Mouse (Mus musculus): ENCODE results near the gene Tdgf1.

Gene Tdgf1

DNA sequence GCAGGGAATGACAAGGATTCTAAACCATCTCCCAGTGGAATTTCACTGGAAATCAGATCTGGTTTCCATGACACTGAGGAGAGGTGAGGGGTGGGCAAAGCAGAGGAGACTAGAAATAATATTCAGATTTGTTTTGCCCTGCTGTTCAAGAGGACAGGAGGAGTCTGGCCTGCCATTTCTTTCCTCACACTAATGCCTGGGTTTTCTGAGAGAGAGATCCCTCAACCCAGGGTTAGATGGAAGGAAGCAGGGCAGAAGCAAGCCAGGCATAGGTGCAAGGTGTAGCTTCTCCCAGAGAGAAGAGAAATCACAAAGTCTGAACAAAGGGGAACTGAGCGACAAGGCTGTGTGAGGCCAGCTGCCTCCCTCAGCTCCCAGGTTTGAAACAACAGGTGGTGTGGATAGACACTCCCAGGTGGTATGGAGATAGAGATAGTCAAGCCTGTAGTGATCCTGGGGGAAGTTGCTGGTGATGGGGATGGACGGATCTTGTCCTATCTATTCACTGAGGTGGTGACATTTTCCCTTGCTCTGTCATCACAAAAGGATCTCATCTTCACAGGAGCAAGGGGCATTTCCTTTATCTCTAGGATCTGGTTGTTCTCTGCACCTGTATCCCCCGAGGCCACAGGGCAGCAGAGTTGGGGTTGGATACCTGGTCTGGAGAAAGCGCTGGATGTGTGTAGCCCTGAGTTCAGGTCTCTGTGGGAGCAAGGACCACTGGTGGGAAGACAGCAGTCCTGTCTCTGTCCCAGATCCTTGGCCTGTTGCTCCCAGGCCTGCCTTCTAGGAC is 37.9 kb downstream of the Tdgf1 start:
- no peak for DNase-seq

DNA sequence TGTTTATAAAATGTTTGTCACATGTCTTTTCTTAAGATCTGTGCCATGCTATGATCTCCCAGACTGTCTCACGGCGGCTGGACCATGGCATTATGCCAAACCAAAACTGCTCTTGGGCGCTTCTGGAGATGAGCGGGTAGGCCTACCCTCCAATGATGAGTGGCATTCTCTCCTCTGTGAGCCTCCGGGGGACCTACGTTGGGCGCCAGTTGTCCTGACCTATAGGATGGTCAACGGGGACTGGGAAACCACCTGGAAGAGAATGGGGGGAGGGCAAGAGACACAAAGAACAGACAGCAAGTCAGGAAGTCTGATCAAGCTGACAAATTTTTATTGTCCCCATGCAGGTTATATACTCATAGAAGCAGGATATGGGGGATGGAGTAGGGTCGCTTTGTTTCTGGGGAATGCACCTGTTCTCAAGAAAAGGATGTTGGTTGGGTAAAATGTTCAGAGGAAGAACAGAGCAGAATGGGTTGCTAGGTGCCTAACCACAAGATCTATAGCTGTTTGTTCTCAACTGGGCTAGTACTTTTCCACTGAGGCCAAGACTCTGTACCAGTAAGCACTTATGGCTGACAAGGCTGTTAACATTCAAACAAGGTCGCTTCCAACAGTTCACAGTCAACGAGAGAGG is 38.6 kb downstream of the Tdgf1 start:
- no peak for DNase-seq

DNA sequence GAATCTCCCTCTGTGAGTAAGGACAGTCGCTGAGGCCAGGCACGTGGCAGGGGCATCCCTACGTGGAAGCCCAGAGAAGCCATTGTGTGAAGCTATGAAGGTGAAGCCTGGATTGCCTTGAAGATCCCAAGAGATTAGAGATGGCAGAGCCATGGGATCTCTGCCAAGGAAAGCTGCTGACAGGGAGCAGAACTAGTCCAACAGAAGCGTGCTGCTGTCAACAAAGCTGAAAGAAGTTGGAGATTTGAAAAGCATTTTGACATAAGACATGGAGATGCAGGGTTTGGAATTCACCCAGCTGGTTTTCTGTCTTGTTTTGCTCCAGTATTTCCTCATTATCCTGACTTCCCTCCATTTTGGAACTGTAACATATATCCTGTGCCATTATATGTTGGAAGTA is 43.7 kb downstream of the Tdgf1 start:
- no peak for DNase-seq

- no peak for DNase-seq
Measured at GRCm38 (mm10) chr9:110901204-110901603, 44.8 kb downstream of the Tdgf1 start.

DNA sequence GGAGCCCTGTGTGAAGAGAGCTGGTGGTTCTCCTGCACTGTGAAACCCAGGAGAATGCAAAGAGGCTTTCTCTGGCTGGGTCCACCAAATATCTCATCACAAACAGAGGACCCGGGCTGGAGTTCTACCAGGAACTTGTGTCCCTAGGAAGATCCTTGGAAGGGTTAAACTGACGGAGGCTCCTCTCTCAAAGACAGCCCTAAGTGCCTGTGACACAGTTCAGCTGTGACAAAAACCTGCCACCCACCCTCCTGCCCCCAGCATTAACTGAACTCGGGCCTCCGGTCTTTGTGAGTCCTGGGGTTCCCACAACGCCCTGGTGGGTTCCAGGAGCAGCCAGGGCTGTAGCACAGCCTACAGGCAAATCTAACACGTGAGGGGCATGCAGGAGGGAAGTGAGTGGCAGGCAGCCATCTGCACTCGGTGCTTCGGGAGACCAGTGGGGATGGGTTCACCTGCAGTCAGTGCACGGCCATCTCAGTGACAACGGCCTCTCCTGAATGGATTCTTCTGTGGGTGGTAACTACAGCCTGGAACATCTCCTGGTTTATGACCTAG is 46.4 kb downstream of the Tdgf1 start:
- DNase-seq: no peak

DNA sequence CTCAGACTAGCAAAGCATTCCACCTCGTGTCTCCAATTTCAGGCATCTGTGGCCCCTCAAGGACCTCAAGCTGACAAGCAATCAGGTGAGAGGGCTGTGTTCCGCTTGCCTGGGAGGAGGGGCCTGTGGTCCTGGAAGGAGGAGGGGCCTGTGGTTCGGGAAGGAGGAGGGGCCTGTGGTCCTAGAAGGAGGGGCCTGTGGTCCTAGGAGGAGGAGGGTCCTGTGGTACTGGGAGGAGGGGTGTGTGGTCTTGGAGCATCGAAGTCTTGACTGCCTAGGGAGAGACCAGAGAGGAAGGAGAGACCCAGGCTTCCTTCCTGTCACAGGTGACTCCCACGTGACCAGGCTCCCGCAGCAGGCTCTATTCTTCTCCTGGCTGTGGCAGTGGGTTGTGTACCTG is 49.4 kb downstream of the Tdgf1 start:
- DNase-seq: peak; percentile 28

DNA sequence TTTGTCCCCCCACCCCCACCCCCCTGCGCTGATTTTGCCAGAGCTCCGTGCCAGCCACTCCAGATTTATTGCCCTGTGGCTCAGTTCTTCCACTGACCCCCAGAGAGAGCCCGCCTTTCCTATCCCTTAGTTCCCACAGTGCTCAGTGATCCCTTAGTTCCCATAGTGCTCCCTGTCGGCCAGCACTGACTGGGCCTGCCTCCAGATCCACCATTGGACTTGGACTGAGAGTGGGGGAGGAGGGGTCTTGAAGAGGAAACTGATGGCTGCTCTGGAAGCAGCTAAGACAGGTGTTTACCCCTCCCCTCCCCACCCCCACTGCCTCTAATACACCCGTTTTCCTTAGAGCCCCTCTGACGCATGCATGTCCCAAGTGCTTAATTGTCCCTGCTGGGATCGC is 50.0 kb downstream of the Tdgf1 start:
- no peak for DNase-seq

GRCm38 (mm10) chr9:110895507-110895906 is 50.5 kb downstream of the Tdgf1 start:
- no peak for DNase-seq

DNA sequence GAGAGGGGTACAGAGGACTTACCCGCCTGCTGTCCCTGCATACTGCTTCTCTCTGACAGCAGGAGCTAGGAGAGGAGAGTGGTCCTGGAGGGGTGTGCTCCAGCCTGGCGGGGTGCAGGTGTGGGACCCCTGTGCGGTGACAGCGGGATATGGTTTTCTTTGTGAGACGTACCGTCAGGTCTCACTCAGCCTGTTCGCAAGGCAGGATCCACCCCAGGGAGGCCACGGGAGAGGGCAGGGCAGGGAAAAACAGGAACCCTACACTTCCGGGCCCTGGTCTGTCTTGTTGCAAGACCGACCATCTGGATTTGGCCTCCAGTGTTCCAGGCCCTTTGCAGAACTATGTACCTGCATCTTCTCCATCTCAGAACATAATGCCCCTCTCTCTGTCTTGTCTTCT is 52.5 kb downstream of the Tdgf1 start:
- no peak for DNase-seq

GRCm38 (mm10) chr9:110892552-110892951 is 53.4 kb downstream of the Tdgf1 start:
- DNase-seq: no peak

GRCm38 (mm10) chr9:110891077-110891828 is 54.7 kb downstream of the Tdgf1 start:
- no peak for DNase-seq

DNA sequence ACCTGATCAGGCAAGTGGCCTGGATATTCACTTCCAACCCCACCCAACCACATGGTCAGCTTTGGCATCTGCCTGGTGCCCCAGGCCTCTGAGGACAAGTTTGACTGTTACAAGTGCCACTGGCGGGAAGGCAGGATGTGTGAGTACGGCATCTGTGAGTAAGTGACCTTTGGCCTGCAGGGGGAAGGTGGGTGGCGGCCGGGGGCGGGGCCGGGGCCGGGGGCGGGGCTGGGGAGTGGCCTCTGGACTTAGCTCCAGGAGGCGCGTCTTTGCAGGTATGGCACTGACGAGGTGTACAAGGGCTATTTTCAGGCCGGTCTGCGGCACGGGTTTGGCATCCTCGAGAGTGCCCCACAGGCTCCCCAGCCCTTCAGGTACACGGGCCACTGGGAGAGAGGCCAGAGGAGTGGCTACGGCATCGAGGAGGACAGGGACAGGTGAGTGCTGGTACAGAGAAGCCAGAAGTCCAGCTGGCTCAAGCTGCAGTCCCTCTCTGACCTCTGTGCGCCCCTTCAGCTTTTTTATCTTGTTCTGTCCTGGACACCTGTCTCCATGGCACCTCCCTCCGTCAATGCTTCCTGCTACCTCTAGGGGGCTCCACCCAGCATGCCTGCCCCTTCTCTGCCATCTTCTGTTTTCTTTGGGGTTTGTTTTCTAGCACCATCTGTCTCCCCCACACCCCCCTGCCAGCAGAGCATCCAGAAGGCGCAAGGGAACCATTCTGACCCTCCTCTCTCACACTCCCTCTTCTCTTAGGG is 55.8 kb downstream of the Tdgf1 start:
- peak; percentile 67 for DNase-seq

All from liver (tissue).